Mouse (Mus musculus): ENCODE data around the gene H2-M3. TPM values are rescaled to one million over a fixed set of nuclear protein-coding genes. Genes with fewer than 3 reads are reported as not detected.

H2-M3 gene
- polyA plus RNA-seq, 1 experiment from 2014 or later = 1.9 TPM

DNA sequence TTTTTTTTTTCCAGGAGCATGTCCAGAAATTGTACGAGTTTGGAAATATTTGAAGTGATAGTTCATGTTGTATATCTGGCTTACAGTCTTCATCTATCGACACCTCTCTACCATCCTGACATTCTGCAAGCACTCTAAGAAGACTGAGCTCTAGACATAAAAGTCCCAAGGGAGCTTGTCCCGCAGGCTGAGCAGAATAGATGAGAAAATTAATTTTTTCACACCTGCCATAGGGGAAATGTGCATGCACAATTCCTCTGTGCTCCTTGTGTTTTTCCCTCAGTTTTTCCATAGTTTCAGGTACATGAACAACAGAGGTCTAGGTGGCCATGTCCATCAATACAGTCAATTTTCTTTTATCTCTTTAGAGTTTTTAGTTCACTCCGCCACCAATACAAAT is 34.2 kb downstream of the H2-M3 start, which contains the start of gene Olfr101:
TSS of gene Olfr101 (minus strand) at position 101 of the 400 bp plus-strand sequence.
- H3K4me3 ChIP-seq = no peak within 1 kb of the TSS
- no peak for DNase-seq (ENCODE audit: extremely low spot score, low spot score)
- no peaks in the 10 kb centered on the region for H3K4me1 ChIP-seq
- WGBS = 90% methylated on average over 4 of the region's 4 CpGs
- H3K36me3 ChIP-seq (replicated peaks) = no peaks in the 10 kb centered on the region
- H3K9me3 ChIP-seq = no peaks in the 10 kb centered on the region
- H3K27ac ChIP-seq = no peak within 1 kb of the TSS
- H3K27me3 ChIP-seq (ENCODE audit: poor library complexity, severe bottlenecking) = no peaks in the 10 kb centered on the region

DNA sequence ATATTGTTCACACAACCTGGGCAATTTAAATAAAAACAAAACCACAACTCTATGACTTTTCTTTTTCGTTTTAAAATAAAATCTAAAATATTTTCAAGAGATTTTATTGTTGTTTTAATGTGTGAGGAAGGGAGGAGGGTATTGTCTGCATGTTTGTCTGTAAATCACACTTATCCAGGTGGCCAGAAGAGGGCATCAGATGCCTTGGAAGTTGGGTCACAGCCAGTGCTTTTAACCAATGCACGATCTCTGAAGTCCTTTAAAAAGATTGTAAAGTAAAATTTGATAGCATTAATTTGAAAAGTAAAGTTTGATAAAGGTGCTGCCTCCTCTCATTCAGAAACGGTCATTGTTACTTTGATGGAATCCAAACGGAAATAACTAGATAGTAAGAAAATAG is 38.5 kb downstream of the H2-M3 start:
- no peak for DNase-seq (ENCODE audit: extremely low spot score, low spot score)
- Histone ChIP-seq H3K27ac (no peak overlapping the region), H3K27me3 (ENCODE audit: poor library complexity, severe bottlenecking) (no peaks in the 10 kb centered on the region)

DNA sequence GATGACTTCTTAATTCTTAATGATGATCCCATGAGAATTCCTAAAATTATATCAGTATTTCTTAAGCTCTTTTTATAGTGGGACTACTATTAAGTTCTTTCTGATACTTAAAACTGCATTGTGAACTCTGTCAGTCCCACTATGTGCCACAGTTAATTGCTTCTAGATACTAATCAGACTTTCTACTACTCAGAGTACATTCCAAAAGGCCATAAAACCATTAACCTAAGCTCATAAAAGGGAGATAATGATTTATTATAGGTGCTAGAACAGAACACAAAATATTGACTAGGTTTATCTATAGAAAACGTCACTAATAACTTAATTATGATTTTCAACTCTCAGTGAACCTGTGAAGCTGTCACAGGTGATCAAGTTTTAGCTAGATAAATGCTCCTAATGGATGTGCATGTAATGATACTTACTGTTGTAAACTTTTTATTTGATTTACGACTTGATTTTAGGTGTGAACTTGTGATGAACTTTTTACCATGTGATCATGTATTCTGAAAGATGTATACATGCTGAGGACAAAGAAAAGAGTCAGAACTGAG is 40.2 kb downstream of the H2-M3 start:
- H3K4me1 ChIP-seq = no peaks in the 10 kb centered on the region
- no peaks in the 10 kb centered on the region for H3K36me3 ChIP-seq (replicated peaks)
- no peaks in the 10 kb centered on the region for H3K9me3 ChIP-seq
- no peaks in the 10 kb centered on the region for H3K27me3 ChIP-seq (ENCODE audit: poor library complexity, severe bottlenecking)
- 57% methylated on average over 2 of the region's 2 CpGs for WGBS
- no peak overlapping the region for H3K4me3 ChIP-seq
- no peak overlapping the region for H3K27ac ChIP-seq
- no peak for DNase-seq (ENCODE audit: extremely low spot score, low spot score)

More for the DNA sequence above, 38.5 kb downstream of the H2-M3 start:
- Histone ChIP-seq H3K36me3 (replicated peaks) (no peaks in the 10 kb centered on the region), H3K4me1 (no peaks in the 10 kb centered on the region), H3K9me3 (no peaks in the 10 kb centered on the region), H3K4me3 (no peak overlapping the region)
- WGBS = 45% methylated on average over 4 of the region's 4 CpGs

DNA sequence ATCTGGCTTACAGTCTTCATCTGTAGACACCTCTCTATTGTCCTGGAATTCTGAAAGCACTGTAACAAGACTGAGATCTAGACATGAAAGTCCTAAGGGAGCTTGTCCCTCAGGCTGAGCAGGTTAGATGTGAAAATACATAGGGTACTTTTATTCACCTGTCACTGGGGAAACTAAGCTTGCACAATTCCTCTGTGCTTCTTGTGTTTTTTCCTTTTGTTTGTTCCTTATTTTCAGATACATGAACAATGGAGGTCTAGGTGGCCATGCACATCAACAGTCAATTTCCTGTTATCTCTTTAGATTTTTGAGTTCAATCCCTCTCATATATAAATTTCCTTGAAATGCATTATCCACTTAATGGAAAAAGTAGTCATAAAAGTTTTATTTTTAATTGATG is 46.9 kb downstream of the H2-M3 start, which contains the start of gene Olfr102:
TSS of gene Olfr102 (minus strand) at position 101 of the 400 bp plus-strand sequence.
- H3K36me3 ChIP-seq (replicated peaks) = no peaks in the 10 kb centered on the region
- H3K4me1 ChIP-seq = no peaks in the 10 kb centered on the region
- no peak for DNase-seq (ENCODE audit: extremely low spot score, low spot score)
- H3K27me3 ChIP-seq (ENCODE audit: poor library complexity, severe bottlenecking) = no peaks in the 10 kb centered on the region
- no peak within 1 kb of the TSS for H3K4me3 ChIP-seq
- peaks cover 8% of the 10 kb centered on the region; the same call in 1 of the 2 replicates for H3K9me3 ChIP-seq
- H3K27ac ChIP-seq = no peak within 1 kb of the TSS

Other genes with a start within 250 kb of the H2-M3 start
- 0.16 and 0.30 TPM in 2 replicates for gene Mog, start 246.8 kb upstream of the H2-M3 start, polyA plus RNA-seq (2016; fragmentation: Nextera tagmentation; extraction: Ambion mirVana)
- 8.0 and 8.4 TPM in 2 replicates for gene Gabbr1, start 224.3 kb upstream of the H2-M3 start, polyA plus RNA-seq (2016; fragmentation: Nextera tagmentation; extraction: Ambion mirVana)
- gene Olfr90, start 181.7 kb upstream of the H2-M3 start, polyA plus RNA-seq (2016; fragmentation: Nextera tagmentation; extraction: Ambion mirVana) = not detected in 2 replicates
- gene Olfr91, start 171.9 kb upstream of the H2-M3 start, polyA plus RNA-seq (2016; fragmentation: Nextera tagmentation; extraction: Ambion mirVana) = 0.15 TPM in 1 of 2 replicates, not detected in the other
- not detected in 2 replicates for gene Olfr92, start 150.1 kb upstream of the H2-M3 start, polyA plus RNA-seq (2016; fragmentation: Nextera tagmentation; extraction: Ambion mirVana)
- gene Olfr93, start 108.7 kb upstream of the H2-M3 start, polyA plus RNA-seq (2016; fragmentation: Nextera tagmentation; extraction: Ambion mirVana) = not detected in 2 replicates
- gene Ubd, start 76.3 kb upstream of the H2-M3 start, polyA plus RNA-seq (2016; fragmentation: Nextera tagmentation; extraction: Ambion mirVana) = not detected in 2 replicates
- not detected in 2 replicates for gene Olfr94, start 69.2 kb upstream of the H2-M3 start, polyA plus RNA-seq (2016; fragmentation: Nextera tagmentation; extraction: Ambion mirVana)
- gene Olfr95, start 57.1 kb upstream of the H2-M3 start, polyA plus RNA-seq (2016; fragmentation: Nextera tagmentation; extraction: Ambion mirVana) = not detected in 2 replicates
- not detected in 2 replicates for gene Olfr96, start 50.1 kb upstream of the H2-M3 start, polyA plus RNA-seq (2016; fragmentation: Nextera tagmentation; extraction: Ambion mirVana)
- not detected in 2 replicates for gene Olfr97, start 32.9 kb upstream of the H2-M3 start, polyA plus RNA-seq (2016; fragmentation: Nextera tagmentation; extraction: Ambion mirVana)
- gene Olfr98, start 6.5 kb upstream of the H2-M3 start, polyA plus RNA-seq (2016; fragmentation: Nextera tagmentation; extraction: Ambion mirVana) = not detected in 2 replicates
- not detected in 2 replicates for gene Olfr99, start 13.2 kb downstream of the H2-M3 start, polyA plus RNA-seq (2016; fragmentation: Nextera tagmentation; extraction: Ambion mirVana)
- gene Olfr101, start 34.1 kb downstream of the H2-M3 start, polyA plus RNA-seq (2016; fragmentation: Nextera tagmentation; extraction: Ambion mirVana) = not detected in 2 replicates
- not detected in 2 replicates for gene Olfr102, start 46.8 kb downstream of the H2-M3 start, polyA plus RNA-seq (2016; fragmentation: Nextera tagmentation; extraction: Ambion mirVana)
- not detected in 2 replicates for gene Olfr103, start 69.5 kb downstream of the H2-M3 start, polyA plus RNA-seq (2016; fragmentation: Nextera tagmentation; extraction: Ambion mirVana)
- not detected in 2 replicates for gene Olfr104-ps, start 89.4 kb downstream of the H2-M3 start, polyA plus RNA-seq (2016; fragmentation: Nextera tagmentation; extraction: Ambion mirVana)
- not detected in 2 replicates for gene Olfr105-ps, start 108.8 kb downstream of the H2-M3 start, polyA plus RNA-seq (2016; fragmentation: Nextera tagmentation; extraction: Ambion mirVana)
- gene Olfr106-ps, start 120.2 kb downstream of the H2-M3 start, polyA plus RNA-seq (2016; fragmentation: Nextera tagmentation; extraction: Ambion mirVana) = not detected in 2 replicates
- gene Olfr107, start 129.0 kb downstream of the H2-M3 start, polyA plus RNA-seq (2016; fragmentation: Nextera tagmentation; extraction: Ambion mirVana) = not detected in 2 replicates
- not detected in 2 replicates for gene Olfr108, start 175.3 kb downstream of the H2-M3 start, polyA plus RNA-seq (2016; fragmentation: Nextera tagmentation; extraction: Ambion mirVana)
- not detected in 2 replicates for gene Olfr109, start 188.7 kb downstream of the H2-M3 start, polyA plus RNA-seq (2016; fragmentation: Nextera tagmentation; extraction: Ambion mirVana)
- not detected in 2 replicates for gene H2-M2, start 213.3 kb downstream of the H2-M3 start, polyA plus RNA-seq (2016; fragmentation: Nextera tagmentation; extraction: Ambion mirVana)
- gene Olfr110, start 222.2 kb downstream of the H2-M3 start, polyA plus RNA-seq (2016; fragmentation: Nextera tagmentation; extraction: Ambion mirVana) = not detected in 2 replicates
- gene Olfr111, start 237.8 kb downstream of the H2-M3 start, polyA plus RNA-seq (2016; fragmentation: Nextera tagmentation; extraction: Ambion mirVana) = not detected in 2 replicates

Data from forebrain, embryonic 10.5 days (tissue).